In the genomic region with DNA sequence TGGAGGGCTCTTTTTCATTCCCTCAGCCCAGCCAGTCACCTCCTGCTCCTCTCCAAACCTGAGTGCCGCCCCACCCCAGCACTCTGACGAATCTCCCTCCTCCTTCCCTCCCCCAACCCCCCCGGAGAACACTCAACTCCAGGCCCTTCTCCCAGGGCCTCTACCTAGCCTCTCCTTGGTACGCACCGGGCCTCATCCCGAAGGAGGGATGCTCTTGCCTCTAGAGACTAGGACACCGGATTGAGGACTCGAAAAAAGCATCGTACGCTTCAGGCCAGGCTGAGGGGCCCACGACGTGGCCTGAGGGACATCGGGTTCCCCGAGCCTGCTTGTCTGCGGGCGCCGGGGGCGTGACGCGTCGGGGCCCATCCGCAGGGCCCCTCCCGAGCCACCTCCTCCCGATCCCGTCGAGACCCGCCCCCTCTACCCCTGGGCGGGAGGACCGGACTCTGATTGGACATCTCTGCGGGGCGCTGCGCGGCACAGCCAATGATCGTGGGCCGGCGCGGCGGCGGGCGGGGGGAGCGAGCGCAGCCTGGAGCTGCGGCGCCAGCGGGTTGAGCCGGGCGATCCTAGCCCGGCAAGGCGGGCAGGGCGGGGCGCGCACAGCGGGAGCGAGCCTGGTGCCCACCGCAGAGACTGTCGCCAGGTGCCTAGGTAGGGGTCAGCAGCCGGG, we compare ENCODE assay signal across 8 mouse cellular contexts. TPM values are rescaled to one million over a fixed set of nuclear protein-coding genes. Genes with fewer than 3 reads are reported as not detected.
DNase-seq lines count a peak whose midpoint lies in the region; ATAC-seq and TF ChIP-seq lines count a peak whose summit lies in the region.

A gene (plus strand): TSS at position 538 of the 676 bp plus-strand sequence.

- peaks cover 16% of the 10 kb centered on the region for H3K4me1 ChIP-seq in hindbrain, embryonic 12.5 days
- H3K4me1 ChIP-seq in lung, postnatal 0 days (ENCODE audit: insufficient read depth, low read depth, low read length), result peaks cover 13% of the 10 kb centered on the region

- ATAC-seq in hindbrain, embryonic 12.5 days (ENCODE audit: low FRiP score), result peak; percentile 94
- ATAC-seq in lung, postnatal 0 days, result peak; percentile 96

- TF ChIP-seq EP300 in lung, postnatal 0 days (IDR thresholded peaks at IDR 0.05), result no peak

- no peak for TF ChIP-seq CTCF in lung, postnatal 0 days (IDR thresholded peaks at IDR 0.05)

- no peaks in the 10 kb centered on the region for H3K9me3 ChIP-seq in hindbrain, embryonic 12.5 days (replicated peaks)
- H3K9me3 ChIP-seq in lung, postnatal 0 days (ENCODE audit: low read length), result no peaks in the 10 kb centered on the region

- H3K36me3 ChIP-seq in hindbrain, embryonic 12.5 days, result no peaks in the 10 kb centered on the region
- no peaks in the 10 kb centered on the region for H3K36me3 ChIP-seq in lung, postnatal 0 days (ENCODE audit: insufficient read depth, low read length)

- H3K27ac ChIP-seq in hindbrain, embryonic 12.5 days, result 0 out of 2 replicates have a peak within 1 kb of the TSS, but pooled peaks have one; percentile 35
- peak within 1 kb of the TSS; percentile 47; the same call in 1 of the 2 replicates for H3K27ac ChIP-seq in lung, postnatal 0 days (ENCODE audit: low read length)

- peak within 1 kb of the TSS; percentile 88 for H3K4me2 ChIP-seq in hindbrain, embryonic 12.5 days (replicated peaks)
- peak within 1 kb of the TSS; percentile 100 for H3K4me2 ChIP-seq in lung, postnatal 0 days (replicated peaks; ENCODE audit: low read depth, low read length)

- peak within 1 kb of the TSS; percentile 53 for H3K4me3 ChIP-seq in hindbrain, embryonic 12.5 days
- H3K4me3 ChIP-seq in lung, postnatal 0 days (ENCODE audit: low read depth, low read length), result peak within 1 kb of the TSS; percentile 55

- H3K27me3 ChIP-seq in hindbrain, embryonic 12.5 days, result peaks cover 42% of the 10 kb centered on the region
- no peaks in the 10 kb centered on the region for H3K27me3 ChIP-seq in lung, postnatal 0 days (replicated peaks; ENCODE audit: insufficient read depth, low read length)

- under 1% methylated on average over 55 of the region's 57 CpGs for WGBS in hindbrain, embryonic 12.5 days
- 2% methylated on average over 54 of the region's 57 CpGs for WGBS in lung, postnatal 0 days

- peak; percentile 97 for DNase-seq in NIH3T3 (ENCODE audit: low read depth)
- DNase-seq in cerebellum, adult 9-10 months, result peak; percentile 97
- DNase-seq in frontal cortex, postnatal 10 days (ENCODE audit: low spot score in 2 of 2), result peak; percentile 91 to 93
- DNase-seq in layer of hippocampus, postnatal 10 days (ENCODE audit: low spot score in 2 of 2), result peak; percentile 93 to 96
- DNase-seq in lung, postnatal 0 days (ENCODE audit: low spot score), result peak; percentile 97
- peak; percentile 82 for DNase-seq in ovary, postnatal 14 days (ENCODE audit: low spot score)
- peak; percentile 94 to 95 for DNase-seq in thymus, postnatal 10 days (ENCODE audit: low spot score in 2 of 2)

- H3K9ac ChIP-seq in hindbrain, embryonic 12.5 days, result peak within 1 kb of the TSS; percentile 65
- no peak within 1 kb of the TSS; the same call in 1 of the 2 replicates for H3K9ac ChIP-seq in lung, postnatal 0 days (replicated peaks; ENCODE audit: low read depth)

RNA-seq across cellular contexts. Expression of the gene that starts here (rescaled TPM):
- polyA plus RNA-seq in hindbrain, embryonic 12.5 days (2016; fragmentation: Nextera tagmentation; extraction: Ambion mirVana), result 13.3 and 13.6 TPM in 2 replicates
- 10 to 100 TPM; 51.5 to 55.1 TPM for total RNA-seq in layer of hippocampus, postnatal 10 days (2021)
- polyA plus RNA-seq in lung, postnatal 0 days (2015; fragmentation: Nextera tagmentation; extraction: Ambion mirVana), result 5.4 and 6.1 TPM in 2 replicates

Comparison
In these comparisons a context has a peak if more than half of its experiments do, and no peak if none do; other contexts are left out.
1. Peak in every context shown above with its lines: DNase-seq, ATAC-seq, H3K4me3 ChIP-seq and H3K27ac ChIP-seq.